Mouse (Mus musculus) heart, postnatal 0 days (tissue): ENCODE measurements around the gene Clta.

Experiments
- CTCF ChIP-seq: IDR thresholded peaks from 2 replicates; pipeline ENCODE4 v1.5.1; 2016; ENCODE audit warnings: antibody characterized with exemption, control low read depth, low read depth
- EP300 ChIP-seq: IDR thresholded peaks from 2 replicates; pipeline ENCODE4 v1.6.1; 2016; ENCODE audit warnings: antibody characterized with exemption, low read depth

DNA sequence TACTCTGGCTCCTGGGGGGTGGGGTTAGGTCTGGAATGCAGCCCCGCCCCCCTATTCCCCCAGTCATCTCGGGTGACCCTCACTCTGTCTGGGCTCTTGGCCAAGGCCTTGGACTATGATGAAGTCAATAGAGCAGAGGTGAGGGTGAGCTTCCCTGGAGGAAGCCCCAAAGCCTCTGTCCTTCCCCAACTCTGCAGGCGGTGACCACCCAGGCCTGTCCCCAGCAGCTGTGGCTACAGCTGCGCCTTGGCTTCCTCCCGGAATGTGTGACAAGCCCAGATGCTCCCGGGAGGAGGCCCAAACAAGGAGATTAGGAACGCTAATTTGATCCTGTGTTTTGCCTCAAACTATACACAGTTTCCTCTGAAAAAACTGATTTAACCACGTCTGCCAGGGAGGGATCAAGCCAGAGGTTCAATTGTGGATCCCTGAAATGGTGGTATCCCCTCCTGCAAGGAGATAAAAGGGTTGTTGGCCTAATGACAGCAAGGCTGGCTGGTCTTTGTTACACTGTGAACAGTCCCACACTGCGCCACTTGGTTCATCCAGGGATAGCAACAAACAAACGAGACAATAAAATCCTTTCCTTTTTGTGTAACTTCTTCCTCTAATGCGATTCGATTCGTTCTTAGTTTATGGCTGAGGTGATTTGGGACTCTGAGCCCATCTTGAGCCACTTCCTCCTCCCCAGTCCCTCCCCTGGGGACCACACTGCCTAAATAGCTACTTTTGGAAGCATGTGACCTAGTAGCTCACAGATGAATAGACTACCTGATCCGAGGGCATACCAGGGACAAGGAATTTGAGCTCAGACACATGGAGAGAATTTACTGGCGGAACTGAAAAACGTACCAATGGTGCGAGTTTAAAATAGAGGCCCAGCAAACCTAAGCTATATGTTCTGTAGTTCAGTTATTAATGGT, 25.5 kb upstream of the Clta start:
- no peak for TF ChIP-seq CTCF
- no peak for TF ChIP-seq EP300
